22 mouse cellular contexts compared by ENCODE assay signal in genomic region chr1:167162495-167162894, GRCm38 (mm10).
"Had no signal": no experiment of that assay in that cellular context is flagged by ENCODE, and none has a peak within 500 bp of the region (broad histone marks: within the 10 kb centered on the region; RNA-seq: fewer than 3 reads in every experiment).

No protein-coding gene starts in this region.

- DNase-seq: forebrain, postnatal 0 days; gastrocnemius, postnatal 14 days; gastrocnemius, postnatal 36 days; heart, postnatal 14 days; kidney, adult 18-20 months; kidney, adult 8-10 months; kidney, postnatal 36 days; layer of hippocampus, adult 9-11 months; layer of hippocampus, postnatal 36 days; liver; liver, embryonic 13.5 days had no signal

- H3K4me3 ChIP-seq: heart, embryonic 13.5 days; heart, embryonic 15.5 days; hindbrain, embryonic 13.5 days; hindbrain, embryonic 15.5 days; limb, embryonic 10.5 days; limb, embryonic 12.5 days; liver, embryonic 13.5 days had no signal

- H3K27me3 ChIP-seq: heart, embryonic 13.5 days; heart, embryonic 15.5 days; hindbrain, embryonic 13.5 days; hindbrain, embryonic 15.5 days; limb, embryonic 12.5 days; liver, embryonic 13.5 days had no signal

- H3K36me3 ChIP-seq: heart, embryonic 13.5 days; heart, embryonic 15.5 days; hindbrain, embryonic 13.5 days; hindbrain, embryonic 15.5 days; limb, embryonic 10.5 days; limb, embryonic 12.5 days; liver, embryonic 13.5 days had no signal

- H3K27ac ChIP-seq: heart, embryonic 13.5 days; heart, embryonic 15.5 days; hindbrain, embryonic 13.5 days; hindbrain, embryonic 15.5 days; hindbrain, postnatal 0 days; kidney, postnatal 0 days; limb, embryonic 10.5 days; limb, embryonic 12.5 days; liver, embryonic 13.5 days had no signal

- H3K4me1 ChIP-seq: hindbrain, embryonic 15.5 days; liver, embryonic 13.5 days had no signal

- H3K9ac ChIP-seq: forebrain, postnatal 0 days; heart, embryonic 13.5 days; heart, embryonic 15.5 days; hindbrain, embryonic 13.5 days; hindbrain, embryonic 15.5 days; limb, embryonic 12.5 days; liver, embryonic 13.5 days had no signal

- H3K9me3 ChIP-seq: heart, embryonic 13.5 days; heart, embryonic 15.5 days; hindbrain, embryonic 13.5 days; hindbrain, embryonic 15.5 days; limb, embryonic 10.5 days; limb, embryonic 12.5 days; liver, embryonic 13.5 days had no signal

- H3K4me2 ChIP-seq: heart, embryonic 11.5 days; heart, embryonic 13.5 days; heart, embryonic 15.5 days; hindbrain, embryonic 13.5 days; hindbrain, embryonic 15.5 days; limb, embryonic 12.5 days; liver, embryonic 11.5 days; liver, embryonic 13.5 days had no signal

- ATAC-seq: forebrain, postnatal 0 days; hindbrain, postnatal 0 days; intestine, embryonic 16.5 days had no signal
